Comparison of ENCODE assay signal across 27 mouse cellular contexts in genomic region chr2:128787805-128788204, GRCm38 (mm10).
"Had no signal": no experiment of that assay in that cellular context is flagged by ENCODE, and none has a peak within 500 bp of the region (broad histone marks: within the 10 kb centered on the region; RNA-seq: fewer than 3 reads in every experiment).

No protein-coding gene starts in this region.

- H3K4me2 ChIP-seq: heart, embryonic 11.5 days; heart, embryonic 13.5 days; heart, embryonic 15.5 days; hindbrain, embryonic 13.5 days; hindbrain, embryonic 15.5 days; kidney, embryonic 15.5 days; limb, embryonic 13.5 days; limb, embryonic 15.5 days; liver, embryonic 13.5 days; liver, embryonic 15.5 days had no signal

- H3K9ac ChIP-seq: heart, embryonic 13.5 days; heart, embryonic 15.5 days; hindbrain, embryonic 13.5 days; hindbrain, embryonic 15.5 days; kidney, embryonic 15.5 days; limb, embryonic 13.5 days; limb, embryonic 15.5 days; liver, embryonic 13.5 days; liver, embryonic 15.5 days had no signal

- H3K9me3 ChIP-seq: heart, embryonic 13.5 days; heart, embryonic 15.5 days; hindbrain, embryonic 13.5 days; hindbrain, embryonic 15.5 days; kidney, embryonic 15.5 days; limb, embryonic 13.5 days; limb, embryonic 15.5 days; liver, embryonic 13.5 days; liver, embryonic 15.5 days had no signal

- H3K4me1 ChIP-seq: hindbrain, embryonic 15.5 days; kidney, embryonic 15.5 days; limb, embryonic 15.5 days; liver, embryonic 13.5 days; liver, embryonic 15.5 days had no signal

- H3K4me3 ChIP-seq: gastrocnemius, adult 2 months; heart, adult 2 months; heart, embryonic 13.5 days; heart, embryonic 15.5 days; hindbrain, embryonic 13.5 days; hindbrain, embryonic 15.5 days; kidney, embryonic 15.5 days; layer of hippocampus, adult 2 months; limb, embryonic 13.5 days; limb, embryonic 15.5 days; liver, embryonic 13.5 days; liver, embryonic 15.5 days had no signal

- DNase-seq: gastrocnemius, adult 2 months; gastrocnemius, postnatal 10 days; gastrocnemius, postnatal 25 days; heart, adult 2 months; heart, postnatal 14 days; heart, postnatal 36 days; kidney, adult 11 months; kidney, adult 2 months; kidney, adult 9 months; kidney, postnatal 14 days; kidney, postnatal 4 days; layer of hippocampus, postnatal 36 days; left cerebral cortex, postnatal 4 days; liver, embryonic 13.5 days had no signal

- ATAC-seq: hindbrain, postnatal 0 days; intestine, embryonic 16.5 days had no signal

- H3K27me3 ChIP-seq: heart, embryonic 13.5 days; heart, embryonic 15.5 days; hindbrain, embryonic 13.5 days; hindbrain, embryonic 15.5 days; kidney, embryonic 15.5 days; limb, embryonic 13.5 days; limb, embryonic 15.5 days; liver, embryonic 13.5 days; liver, embryonic 15.5 days had no signal

- H3K27ac ChIP-seq: gastrocnemius, adult 2 months; heart, adult 2 months; heart, embryonic 13.5 days; heart, embryonic 15.5 days; hindbrain, embryonic 13.5 days; hindbrain, embryonic 15.5 days; hindbrain, postnatal 0 days; kidney, embryonic 15.5 days; kidney, postnatal 0 days; layer of hippocampus, adult 2 months; limb, embryonic 13.5 days; limb, embryonic 15.5 days; liver, embryonic 13.5 days; liver, embryonic 15.5 days had no signal

- H3K36me3 ChIP-seq: heart, embryonic 15.5 days; hindbrain, embryonic 13.5 days; hindbrain, embryonic 15.5 days had no signal
